Mouse (Mus musculus) fat pad, adult 2 months (tissue): ENCODE measurements around the gene Olfr73.
"Not testable (repeated sequence)": the region's sequence is repeated elsewhere in the genome, so short reads cannot be mapped to it uniquely, and the experiment has no call there.

Source experiments
- DNase-seq: peaks from one replicate; pipeline ENCODE4 v3.0.0-alpha.2; 2011; ENCODE audit warnings: low read depth, low spot score; ENCODE audit errors: extremely low read depth

The Olfr73 gene

GRCm38 (mm10) chr2:88037599-88037998, at the start of gene Olfr73:
TSS of gene Olfr73 (minus strand) at chr2:88037699.
- no peak for DNase-seq

GRCm38 (mm10) chr2:88071730-88072129, 34.2 kb upstream of the Olfr73 start, which contains the start of gene Olfr1163:
TSS of gene Olfr1163 (minus strand) at chr2:88071830.
- DNase-seq, result no peak

DNA sequence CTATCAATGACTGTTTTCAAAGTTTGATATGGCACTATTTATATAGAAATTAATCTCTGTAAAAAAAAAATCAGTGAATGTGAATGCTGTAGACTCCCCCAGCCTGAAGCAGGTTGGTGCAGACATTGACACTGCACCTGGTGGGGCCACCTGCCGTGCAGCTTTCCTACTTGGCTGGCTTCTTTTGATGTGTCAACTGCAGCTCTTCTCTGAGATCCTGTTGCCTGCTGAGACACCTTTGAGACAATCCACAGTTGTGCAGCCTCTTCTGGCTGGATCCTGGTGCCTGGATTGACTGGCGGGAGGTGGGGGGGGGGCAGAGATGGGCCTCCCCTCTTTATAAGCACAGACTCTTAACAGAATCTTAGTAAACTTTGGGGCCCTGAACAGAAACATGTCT, 26.1 kb upstream of the Olfr73 start:
- DNase-seq, result no peak

DNA sequence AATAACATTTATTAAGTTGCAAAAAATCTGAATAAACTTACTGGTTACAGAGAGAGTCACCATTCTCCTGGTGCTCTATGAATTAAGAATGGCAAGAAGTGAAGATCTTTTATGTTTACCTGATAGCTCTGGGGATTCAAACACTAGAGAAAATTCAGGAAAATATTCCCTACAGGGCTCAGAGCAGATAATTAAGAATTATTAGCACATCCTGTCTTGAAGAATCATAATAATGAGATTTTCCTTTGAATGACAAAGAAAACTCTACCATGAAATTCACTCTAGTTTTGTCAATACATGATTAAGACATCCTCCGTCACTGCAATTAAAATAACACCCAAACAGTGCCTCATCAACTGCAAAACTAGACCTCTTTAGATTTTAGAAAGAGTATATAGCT, 13.5 kb upstream of the Olfr73 start, which contains the start of gene Olfr1162:
TSS of gene Olfr1162 (minus strand) at position 101 of the 400 bp plus-strand sequence.
- no peak for DNase-seq

DNA sequence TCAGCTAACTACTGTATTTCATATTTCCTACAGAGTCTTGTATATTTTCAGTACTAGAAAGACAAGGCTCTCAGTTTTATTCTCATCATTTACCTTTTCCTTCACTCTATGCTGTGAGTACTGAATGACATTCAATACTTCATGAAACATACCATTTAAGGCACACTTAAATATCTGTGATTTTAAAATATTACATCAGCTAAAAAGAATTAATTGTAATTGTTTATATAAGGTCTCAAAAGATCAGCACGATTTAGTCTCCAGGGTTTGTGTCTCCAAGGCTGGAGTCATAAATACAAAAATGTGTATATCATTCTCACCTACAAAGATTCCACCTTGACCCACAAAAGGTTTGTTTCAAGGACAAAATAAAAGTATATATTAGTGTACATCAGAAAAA, 15.0 kb downstream of the Olfr73 start, which contains the start of gene Olfr1161:
TSS of gene Olfr1161 (plus strand) at position 301 of the 400 bp plus-strand sequence.
- not testable (repeated sequence) for DNase-seq

GRCm38 (mm10) chr2:88007515-88008318, 29.8 kb downstream of the Olfr73 start, which contains the start of gene Olfr1160:
TSS of gene Olfr1160 (minus strand) at chr2:88008268.
- DNase-seq, result no peak

- no peak for DNase-seq
Observed at GRCm38 (mm10) chr2:87989813-87990212, 47.7 kb downstream of the Olfr73 start, which contains the start of gene Olfr1158. TSS of gene Olfr1158 (plus strand) at chr2:87990113.
